Mouse (Mus musculus): ENCODE measurements around the gene Olfr666.

- TF ChIP-seq CTCF (IDR thresholded peaks at IDR 0.05; ENCODE audit: extremely low read depth, insufficient read depth, insufficient read length, insufficient replicate concordance) (no peak), POLR2A (IDR thresholded peaks at IDR 0.05; ENCODE audit: low read depth, low read length) (no peak)
Measured at GRCm38 (mm10) chr7:104927957-104928356, 32.2 kb upstream of the Olfr666 start, which contains the start of gene Olfr668.

All from spleen, adult 2 months (tissue).